Mouse (Mus musculus): ENCODE results near the gene Zfp446. TPM values are rescaled to one million over a fixed set of nuclear protein-coding genes. Genes with fewer than 3 reads are reported as not detected.

Zfp446 gene
- total and polyA plus RNA-seq, 3 experiments, result 7.8 to 12.9 (median 12.8) TPM

DNA sequence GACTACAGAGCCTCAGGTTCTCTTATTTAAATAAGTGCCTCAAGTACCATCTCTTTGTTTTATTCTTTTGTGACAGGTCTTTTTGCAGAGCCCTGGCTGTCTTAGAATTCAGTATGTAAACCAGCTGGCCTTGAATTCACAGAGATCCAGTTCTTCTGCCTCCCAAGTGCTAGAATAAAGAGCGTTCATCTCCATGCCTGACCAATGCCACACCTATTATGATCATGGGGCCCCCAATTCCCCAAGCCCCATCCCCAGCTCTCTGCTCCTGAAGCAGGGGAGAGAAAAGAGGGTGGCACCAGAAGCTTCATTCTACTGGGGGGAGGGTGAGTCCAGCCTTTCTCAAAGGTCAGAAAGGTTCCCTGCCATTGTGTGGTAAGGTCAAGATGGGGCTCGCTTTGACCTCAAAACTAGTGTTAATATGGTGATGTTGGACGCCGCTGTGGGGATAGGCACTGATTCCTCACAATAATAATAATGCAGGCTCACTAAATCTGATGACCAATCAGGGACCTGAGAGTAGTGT is 44.0 kb upstream of the Zfp446 start:
- dilution Hi-C loops (cut with MboI; ENCODE audit: extremely low pct_ligation_motif_present, extremely low pct_unique_long_range_greater_than_20kb, low sequenced_read_pairs) (no loop called here), in situ Hi-C loops (cut with MboI; ENCODE audit: low pct_ligation_motif_present, low pct_unique_long_range_greater_than_20kb, low sequenced_read_pairs) (no loop called here)
- Histone ChIP-seq H3K27me3 (replicated peaks) (no peaks in the 10 kb centered on the region), H3K36me3 (replicated peaks in 1 of 2; ENCODE audit: control insufficient read depth in 1 of 2, insufficient read depth in 1 of 2, low read length in 1 of 2) (peaks cover 0 to 14% of the 10 kb centered on the region in 2 experiments), H3K9me3 (replicated peaks; ENCODE audit: low read length) (no peaks in the 10 kb centered on the region), H3K4me3 (replicated peaks in 1 of 3; ENCODE audit: low read depth in 2 of 3, low read length in 2 of 3, poor library complexity in 1 of 3) (no peak overlapping the region), H3K4me1 (ENCODE audit: control insufficient read depth in 1 of 2, insufficient read depth in 2 of 2) (no peaks in the 10 kb centered on the region), H3K4me2 (ENCODE audit: insufficient read depth, low read depth, poor library complexity, severe bottlenecking) (no peak overlapping the region), H3K27ac (ENCODE audit: insufficient read depth, low read depth) (no peak overlapping the region), H3K79me2 (replicated peaks; ENCODE audit: control insufficient read depth, extremely low read depth, insufficient read depth, poor library complexity, severe bottlenecking) (no peaks in the 10 kb centered on the region), H3K9ac (ENCODE audit: insufficient read depth, low read depth) (no peak overlapping the region)
- TF ChIP-seq CHD2 (IDR thresholded peaks at IDR 0.05; ENCODE audit: low read length), result no peak
- no peak for TF ChIP-seq ZKSCAN1 (IDR thresholded peaks at IDR 0.05; ENCODE audit: borderline replicate concordance, low read depth, low read length)
- no peak for TF ChIP-seq RCOR1 (conservative IDR thresholded peaks at IDR 0.05; ENCODE audit: low read depth, low read length)
- no peak for TF ChIP-seq MAFK (IDR thresholded peaks at IDR 0.05; ENCODE audit: insufficient replicate concordance, low read length)
- TF ChIP-seq USF2 (conservative IDR thresholded peaks at IDR 0.05; ENCODE audit: low read depth, low read length), result no peak
- TF ChIP-seq USF1 (IDR thresholded peaks at IDR 0.05; ENCODE audit: low read depth, low read length), result no peak
- TF ChIP-seq SIN3A (IDR thresholded peaks at IDR 0.05; ENCODE audit: low read length), result no peak
- TF ChIP-seq ZNF384 (IDR thresholded peaks at IDR 0.05; ENCODE audit: low read depth, low read length), result no peak
- TF ChIP-seq MAZ (IDR thresholded peaks at IDR 0.05; ENCODE audit: low read depth, low read length), result no peak
- TF ChIP-seq TBP (conservative IDR thresholded peaks at IDR 0.05; ENCODE audit: low read depth, low read length), result no peak
- TF ChIP-seq ZC3H11A (IDR thresholded peaks at IDR 0.05; ENCODE audit: low read depth, low read length), result no peak
- no peak for DNase-seq (ENCODE audit: extremely low read depth)

DNA sequence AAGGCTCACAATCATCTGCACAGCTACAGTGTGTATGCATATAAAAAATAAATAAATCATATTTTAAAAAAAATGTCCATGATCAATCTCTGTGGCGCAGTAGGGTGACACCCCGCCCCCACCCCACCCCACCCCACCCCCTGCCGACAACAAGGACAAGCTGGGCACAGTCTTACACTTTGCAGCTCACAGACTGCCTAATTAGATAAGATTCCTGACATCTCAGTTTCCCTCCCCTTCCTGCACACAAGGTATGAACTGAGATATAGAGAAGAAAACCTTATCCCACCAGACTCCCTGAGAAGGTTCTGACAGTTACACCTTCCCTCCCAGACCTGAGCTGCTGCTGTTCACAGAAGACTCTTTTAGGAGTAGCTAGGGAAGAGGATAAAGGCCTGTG is 42.8 kb upstream of the Zfp446 start:
- Histone ChIP-seq H3K9ac (ENCODE audit: insufficient read depth, low read depth) (no peak overlapping the region), H3K4me1 (ENCODE audit: control insufficient read depth in 1 of 2, insufficient read depth in 2 of 2) (no peaks in the 10 kb centered on the region; a peak in 1 of 4 replicates), H3K4me3 (replicated peaks in 1 of 3; ENCODE audit: low read depth in 2 of 3, low read length in 2 of 3, poor library complexity in 1 of 3) (no peak overlapping the region), H3K79me2 (replicated peaks; ENCODE audit: control insufficient read depth, extremely low read depth, insufficient read depth, poor library complexity, severe bottlenecking) (no peaks in the 10 kb centered on the region), H3K27me3 (replicated peaks) (no peaks in the 10 kb centered on the region), H3K27ac (ENCODE audit: insufficient read depth, low read depth) (no peak overlapping the region), H3K36me3 (replicated peaks in 1 of 2; ENCODE audit: control insufficient read depth in 1 of 2, insufficient read depth in 1 of 2, low read length in 1 of 2) (peaks cover 0 to 5% of the 10 kb centered on the region in 2 experiments), H3K9me3 (replicated peaks; ENCODE audit: low read length) (no peaks in the 10 kb centered on the region), H3K4me2 (ENCODE audit: insufficient read depth, low read depth, poor library complexity, severe bottlenecking) (no peak overlapping the region)
- in situ Hi-C loops (cut with MboI; ENCODE audit: low pct_ligation_motif_present, low pct_unique_long_range_greater_than_20kb, low sequenced_read_pairs), result no loop called here
- dilution Hi-C loops (cut with MboI; ENCODE audit: extremely low pct_ligation_motif_present, extremely low pct_unique_long_range_greater_than_20kb, low sequenced_read_pairs), result no loop called here
- no peak for DNase-seq (ENCODE audit: extremely low read depth)
- no peak for TF ChIP-seq ETS1 (conservative IDR thresholded peaks at IDR 0.05; ENCODE audit: low read depth, low read length)
- TF ChIP-seq BHLHE40 (IDR thresholded peaks at IDR 0.05; ENCODE audit: low read depth, low read length), result no peak
- TF ChIP-seq POLR2AphosphoS2 (IDR thresholded peaks at IDR 0.05; ENCODE audit: low read depth, low read length), result no peak
- TF ChIP-seq EP300 (IDR thresholded peaks at IDR 0.05; ENCODE audit: low read length), result no peak
- no peak for TF ChIP-seq ELF1 (IDR thresholded peaks at IDR 0.05; ENCODE audit: low read depth, low read length)
- no peak for TF ChIP-seq USF2 (conservative IDR thresholded peaks at IDR 0.05; ENCODE audit: low read depth, low read length)
- TF ChIP-seq SMC3 (IDR thresholded peaks at IDR 0.05; ENCODE audit: low read depth, low read length), result no peak
- TF ChIP-seq MAX (IDR thresholded peaks at IDR 0.05; ENCODE audit: low read length), result no peak
- no peak for TF ChIP-seq UBTF (IDR thresholded peaks at IDR 0.05; ENCODE audit: low read depth, low read length)
- no peak for TF ChIP-seq MEF2A (IDR thresholded peaks at IDR 0.05; ENCODE audit: borderline replicate concordance, low read depth, low read length)
- TF ChIP-seq MXI1 (IDR thresholded peaks at IDR 0.05; ENCODE audit: low read depth, low read length), result no peak
- TF ChIP-seq JUND (conservative IDR thresholded peaks at IDR 0.05; ENCODE audit: low read depth, low read length), result no peak
- TF ChIP-seq NRF1 (IDR thresholded peaks at IDR 0.05; ENCODE audit: low read depth, low read length), result no peak
- no peak for TF ChIP-seq MAFK (IDR thresholded peaks at IDR 0.05; ENCODE audit: insufficient replicate concordance, low read length)

Data from CH12.LX (cell line).